9 mouse cellular contexts compared by ENCODE assay signal in the genomic region with DNA sequence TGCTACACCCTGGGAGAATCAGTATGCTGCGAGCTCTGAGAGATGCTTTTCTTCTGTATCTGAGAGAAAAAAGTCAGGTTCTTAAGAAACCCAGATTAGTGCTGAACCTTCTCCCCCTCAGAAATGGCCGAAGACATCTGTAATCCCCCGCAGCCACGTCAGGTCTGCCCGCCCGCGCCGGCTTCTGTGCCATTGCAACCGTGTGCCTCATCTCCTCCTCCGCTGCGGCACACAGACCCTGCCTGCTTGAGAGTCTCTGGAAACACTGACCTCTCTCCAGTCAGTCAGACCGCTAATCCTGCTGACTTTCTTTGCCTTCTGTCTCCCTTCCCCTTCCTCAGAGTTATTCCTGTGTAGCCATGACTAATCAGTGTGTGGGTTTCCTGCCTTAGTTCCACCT. TPM values are rescaled to one million over a fixed set of nuclear protein-coding genes. Genes with fewer than 3 reads are reported as not detected.
DNase-seq lines count a peak whose midpoint lies in the region; ATAC-seq and TF ChIP-seq lines count a peak whose summit lies in the region.
"Had no signal": no experiment of that assay in that cellular context is flagged by ENCODE, and none has a peak within 500 bp of the region (broad histone marks: within the 10 kb centered on the region; RNA-seq: fewer than 3 reads in every experiment).

No protein-coding gene starts in this region.

- 50% methylated on average over 12 of the region's 12 CpGs for WGBS in embryonic facial prominence, embryonic 13.5 days
- WGBS in midbrain, embryonic 16.5 days: 10% methylated on average over 12 of the region's 12 CpGs
- WGBS in intestine, embryonic 16.5 days: 75% methylated on average over 12 of the region's 12 CpGs

- H3K9ac ChIP-seq in embryonic facial prominence, embryonic 13.5 days: no peak overlapping the region
- H3K9ac ChIP-seq in midbrain, embryonic 16.5 days (ENCODE audit: low read depth, low read length): no peak overlapping the region
- H3K9ac ChIP-seq in intestine, embryonic 16.5 days (ENCODE audit: low read depth, low read length): no peak overlapping the region

- H3K27me3 ChIP-seq in embryonic facial prominence, embryonic 13.5 days: no peaks in the 10 kb centered on the region
- no peaks in the 10 kb centered on the region for H3K27me3 ChIP-seq in midbrain, embryonic 16.5 days (ENCODE audit: control insufficient read depth, insufficient read depth, low read depth, low read length)
- H3K27me3 ChIP-seq in intestine, embryonic 16.5 days (replicated peaks; ENCODE audit: control insufficient read depth, insufficient read depth, low read length): no peaks in the 10 kb centered on the region

- H3K27ac ChIP-seq in gastrocnemius, adult 2 months: peak overlapping the region; percentile 32
- peak overlapping the region; percentile 43; the same call in 1 of the 2 replicates for H3K27ac ChIP-seq in layer of hippocampus, adult 2 months
- peak overlapping the region; percentile 69; the same call in 1 of the 2 replicates for H3K27ac ChIP-seq in embryonic facial prominence, embryonic 13.5 days
- no peak overlapping the region for H3K27ac ChIP-seq in midbrain, embryonic 16.5 days (ENCODE audit: low read length)
- no peak overlapping the region for H3K27ac ChIP-seq in intestine, embryonic 16.5 days (ENCODE audit: low read length)

- no peak for TF ChIP-seq CTCF in gastrocnemius, adult 2 months (IDR thresholded peaks at IDR 0.05)
- no peak for TF ChIP-seq CTCF in layer of hippocampus, adult 2 months (conservative IDR thresholded peaks at IDR 0.05)

- intact Hi-C loops in gastrocnemius, adult 2 months (cut with DNase I): no loop called here
- intact Hi-C loops in gastrocnemius, postnatal 36 days (cut with DNase I): no loop called here

- peaks cover 5% of the 10 kb centered on the region; the same call in 1 of the 2 replicates for H3K36me3 ChIP-seq in embryonic facial prominence, embryonic 13.5 days
- H3K36me3 ChIP-seq in midbrain, embryonic 16.5 days (ENCODE audit: control insufficient read depth, insufficient read depth, low read length): no peaks in the 10 kb centered on the region
- 0 out of 2 replicates have a peak, but pooled peaks cover 2% of the 10 kb centered on the region for H3K36me3 ChIP-seq in intestine, embryonic 16.5 days (ENCODE audit: control insufficient read depth, insufficient read depth, low read length)

- DNase-seq in gastrocnemius, adult 2 months: no peak
- DNase-seq in gastrocnemius, postnatal 36 days: no peak
- DNase-seq in layer of hippocampus, adult 2 months (ENCODE audit: low spot score in 2 of 2): no peak
- no peak for DNase-seq in layer of hippocampus, adult 11-12 months (ENCODE audit: low spot score)
- no peak for DNase-seq in right cerebral cortex, postnatal 4 days
- DNase-seq: liver had no signal

- no peaks in the 10 kb centered on the region for H3K9me3 ChIP-seq in embryonic facial prominence, embryonic 13.5 days
- no peaks in the 10 kb centered on the region for H3K9me3 ChIP-seq in midbrain, embryonic 16.5 days (replicated peaks; ENCODE audit: control insufficient read depth, low read length, poor library complexity, severe bottlenecking)
- no peaks in the 10 kb centered on the region for H3K9me3 ChIP-seq in intestine, embryonic 16.5 days (ENCODE audit: control insufficient read depth, low read length)

- peaks cover 47% of the 10 kb centered on the region for H3K4me1 ChIP-seq in embryonic facial prominence, embryonic 13.5 days
- H3K4me1 ChIP-seq in midbrain, embryonic 16.5 days (ENCODE audit: control insufficient read depth, insufficient read depth, low read length): peaks cover 19% of the 10 kb centered on the region
- H3K4me1 ChIP-seq in intestine, embryonic 16.5 days (ENCODE audit: control insufficient read depth, insufficient read depth, low read length): no peaks in the 10 kb centered on the region

- 0 out of 2 replicates have a peak, but pooled peaks have one; percentile 43 for ATAC-seq in embryonic facial prominence, embryonic 13.5 days (ENCODE audit: insufficient number of reproducible peaks, insufficient read depth, low FRiP score, low TSS enrichment, low read depth)
- ATAC-seq in midbrain, embryonic 16.5 days: peak; percentile 54
- ATAC-seq in intestine, embryonic 16.5 days: no peak

- peak overlapping the region; percentile 31; the same call in 1 of the 2 replicates for H3K4me2 ChIP-seq in embryonic facial prominence, embryonic 13.5 days
- peak overlapping the region; percentile 14 for H3K4me2 ChIP-seq in midbrain, embryonic 16.5 days (ENCODE audit: low read length)
- no peak overlapping the region for H3K4me2 ChIP-seq in intestine, embryonic 16.5 days (ENCODE audit: low read depth, low read length)

- no peak overlapping the region for H3K4me3 ChIP-seq in gastrocnemius, adult 2 months
- H3K4me3 ChIP-seq in layer of hippocampus, adult 2 months: no peak overlapping the region
- H3K4me3 ChIP-seq in embryonic facial prominence, embryonic 13.5 days: no peak overlapping the region
- no peak overlapping the region for H3K4me3 ChIP-seq in midbrain, embryonic 16.5 days (ENCODE audit: low read depth, low read length)
- no peak overlapping the region for H3K4me3 ChIP-seq in intestine, embryonic 16.5 days (ENCODE audit: low read length)

RNA-seq across cellular contexts. Expression of gene Mrps27, which starts 50.9 kb away (rescaled TPM):
- total RNA-seq in gastrocnemius, adult 2 months (2021): 10 to 100 TPM; 24.0 to 32.9 TPM
- 10 to 100 TPM; 27.4 to 28.4 TPM for total RNA-seq in gastrocnemius, postnatal 36 days (2021)
- 10 to 100 TPM; 23.2 to 26.3 TPM for total RNA-seq in layer of hippocampus, adult 2 months (2021)
- 60.1 and 62.5 TPM in 2 replicates for polyA plus RNA-seq in embryonic facial prominence, embryonic 13.5 days (2015; fragmentation: Nextera tagmentation; extraction: Ambion mirVana)
- polyA plus RNA-seq in midbrain, embryonic 16.5 days (2015; fragmentation: Nextera tagmentation; extraction: Ambion mirVana): 39.6 and 44.4 TPM in 2 replicates
- polyA plus RNA-seq in intestine, embryonic 16.5 days (2015; fragmentation: Nextera tagmentation; extraction: Ambion mirVana): 66.0 and 76.1 TPM in 2 replicates

RNA-seq across cellular contexts. Expression of gene Ptcd2, which starts 51.0 kb away (rescaled TPM):
- 10 to 100 TPM; 20.1 to 35.5 TPM for total RNA-seq in gastrocnemius, adult 2 months (2021)
- 10 to 100 TPM; 22.3 to 28.2 TPM for total RNA-seq in gastrocnemius, postnatal 36 days (2021)
- 10 to 100 TPM; 28.8 to 30.5 TPM for total RNA-seq in layer of hippocampus, adult 2 months (2021)
- polyA plus RNA-seq in embryonic facial prominence, embryonic 13.5 days (2015; fragmentation: Nextera tagmentation; extraction: Ambion mirVana): 44.7 and 45.8 TPM in 2 replicates
- 54.9 and 56.0 TPM in 2 replicates for polyA plus RNA-seq in midbrain, embryonic 16.5 days (2015; fragmentation: Nextera tagmentation; extraction: Ambion mirVana)
- 59.4 and 63.4 TPM in 2 replicates for polyA plus RNA-seq in intestine, embryonic 16.5 days (2015; fragmentation: Nextera tagmentation; extraction: Ambion mirVana)

Comparison
In these comparisons a context has a peak if more than half of its experiments do, and no peak if none do; other contexts are left out.
1. H3K27ac ChIP-seq: peak in gastrocnemius, adult 2 months (single experiment), layer of hippocampus, adult 2 months (single experiment) and embryonic facial prominence, embryonic 13.5 days (single experiment); none in midbrain, embryonic 16.5 days (single experiment) and intestine, embryonic 16.5 days (single experiment).